ENCODE assay signal across 8 mouse cellular contexts in genomic region chr11:29824474-29825270, GRCm38 (mm10). TPM values are rescaled to one million over a fixed set of nuclear protein-coding genes. Genes with fewer than 3 reads are reported as not detected.
DNase-seq lines count a peak whose midpoint lies in the region; ATAC-seq and TF ChIP-seq lines count a peak whose summit lies in the region.
"Not testable (repeated sequence)": the region's sequence is repeated elsewhere in the genome, so short reads cannot be mapped to it uniquely, and the experiment has no call there.
"Had no signal": no experiment of that assay in that cellular context is flagged by ENCODE, and none has a peak within 500 bp of the region (broad histone marks: within the 10 kb centered on the region; RNA-seq: fewer than 3 reads in every experiment).

No protein-coding gene starts in this region.

- 24% methylated on average over 52 of the region's 62 CpGs for WGBS in forebrain, embryonic 13.5 days
- 8% methylated on average over 56 of the region's 62 CpGs for whole genome bisulfite sequencing in heart, embryonic 13.5 days
- 13% methylated on average over 62 of the region's 62 CpGs for WGBS in intestine, embryonic 15.5 days
- WGBS in limb, embryonic 14.5 days = 12% methylated on average over 23 of the region's 62 CpGs
- 21% methylated on average over 62 of the region's 62 CpGs for WGBS in neural tube, embryonic 12.5 days

- not testable (repeated sequence) for H3K9ac ChIP-seq in forebrain, embryonic 13.5 days; intestine, embryonic 15.5 days; limb, embryonic 14.5 days (ENCODE audit: low read depth, low read length, severe bottlenecking); neural tube, embryonic 12.5 days
- peak overlapping the region; percentile 56 for H3K9ac ChIP-seq in heart, embryonic 13.5 days

- H3K4me1 ChIP-seq in forebrain, embryonic 13.5 days; intestine, embryonic 15.5 days (replicated peaks); limb, embryonic 14.5 days (ENCODE audit: control insufficient read depth, insufficient read depth, low read length); neural tube, embryonic 12.5 days: not testable (repeated sequence)
- peaks cover 27% of the 10 kb centered on the region for H3K4me1 ChIP-seq in heart, embryonic 13.5 days

- TF ChIP-seq POLR2A in limb, embryonic 14.5 days (IDR thresholded peaks at IDR 0.05; ENCODE audit: borderline replicate concordance, extremely low read depth, insufficient read depth, insufficient read length) = not testable (repeated sequence)

- peak; percentile 54; the same call in 1 of the 2 replicates for ATAC-seq in forebrain, embryonic 13.5 days
- peak; percentile 44; the same call in 1 of the 2 replicates for ATAC-seq in heart, embryonic 13.5 days (ENCODE audit: extremely low read depth, insufficient number of reproducible peaks, low FRiP score, low TSS enrichment)
- ATAC-seq in intestine, embryonic 15.5 days = peak; percentile 66
- 0 out of 2 replicates have a peak, but pooled peaks have one; percentile 34 for ATAC-seq in limb, embryonic 14.5 days (ENCODE audit: low FRiP score, low read depth)
- peak; percentile 63; the same call in 1 of the 2 replicates for ATAC-seq in neural tube, embryonic 12.5 days (ENCODE audit: low FRiP score, low read depth)

- H3K4me2 ChIP-seq in forebrain, embryonic 13.5 days = peak overlapping the region; percentile 44
- peak overlapping the region; percentile 77 for H3K4me2 ChIP-seq in heart, embryonic 13.5 days
- peak overlapping the region; percentile 66 for H3K4me2 ChIP-seq in intestine, embryonic 15.5 days (replicated peaks)
- H3K4me2 ChIP-seq in limb, embryonic 14.5 days (replicated peaks; ENCODE audit: low read depth, low read length, severe bottlenecking) = peak overlapping the region; percentile 45
- H3K4me2 ChIP-seq in neural tube, embryonic 12.5 days (replicated peaks) = peak overlapping the region; percentile 42

- not testable (repeated sequence) for H3K27ac ChIP-seq in forebrain, embryonic 13.5 days; heart, embryonic 13.5 days (replicated peaks); intestine, embryonic 15.5 days; limb, embryonic 14.5 days (replicated peaks; ENCODE audit: low read depth, low read length); neural tube, embryonic 12.5 days

- peak; percentile 26 to 34 for DNase-seq in cerebellum, postnatal 10 days
- not testable (repeated sequence) for DNase-seq in limb, embryonic 14.5 days (ENCODE audit: low spot score)
- DNase-seq in lung, postnatal 36 days = peak; percentile 26

- H3K36me3 ChIP-seq in forebrain, embryonic 13.5 days (ENCODE audit: poor library complexity, severe bottlenecking); heart, embryonic 13.5 days; intestine, embryonic 15.5 days; limb, embryonic 14.5 days (ENCODE audit: control insufficient read depth, insufficient read depth, low read length); neural tube, embryonic 12.5 days: not testable (repeated sequence)

- 0 out of 2 replicates have a peak overlapping the region, but pooled peaks have one; percentile 4 for H3K4me3 ChIP-seq in forebrain, embryonic 13.5 days
- H3K4me3 ChIP-seq in heart, embryonic 13.5 days = peak overlapping the region; percentile 47
- peak overlapping the region; percentile 24 for H3K4me3 ChIP-seq in intestine, embryonic 15.5 days (replicated peaks)
- H3K4me3 ChIP-seq in limb, embryonic 14.5 days (replicated peaks; ENCODE audit: low read length) = peak overlapping the region; percentile 26
- H3K4me3 ChIP-seq in neural tube, embryonic 12.5 days = 0 out of 2 replicates have a peak overlapping the region, but pooled peaks have one; percentile 1

- H3K27me3 ChIP-seq in forebrain, embryonic 13.5 days = peaks cover 19% of the 10 kb centered on the region
- peaks cover 23% of the 10 kb centered on the region for H3K27me3 ChIP-seq in heart, embryonic 13.5 days (replicated peaks)
- H3K27me3 ChIP-seq in intestine, embryonic 15.5 days (replicated peaks) = not testable (repeated sequence)
- 0 out of 2 replicates have a peak, but pooled peaks cover 18% of the 10 kb centered on the region for H3K27me3 ChIP-seq in limb, embryonic 14.5 days (ENCODE audit: control insufficient read depth, insufficient read depth, low read length)
- H3K27me3 ChIP-seq in neural tube, embryonic 12.5 days (replicated peaks) = peaks cover 20% of the 10 kb centered on the region

- not testable (repeated sequence) for H3K9me3 ChIP-seq in forebrain, embryonic 13.5 days (replicated peaks); heart, embryonic 13.5 days; intestine, embryonic 15.5 days; limb, embryonic 14.5 days (ENCODE audit: control insufficient read depth, low read length); neural tube, embryonic 12.5 days

RNA-seq across cellular contexts. Expression of gene 4931440F15Rik, which starts 0.8 kb away (rescaled TPM):
- 0.28 and 0.30 TPM in 2 replicates for polyA plus RNA-seq in forebrain, embryonic 13.5 days (2015; fragmentation: Nextera tagmentation; extraction: Ambion mirVana)
- 0.19 and 0.23 TPM in 2 replicates for polyA plus RNA-seq in heart, embryonic 13.5 days (2015; fragmentation: Nextera tagmentation; extraction: Ambion mirVana)
- polyA plus RNA-seq in intestine, embryonic 15.5 days (2015; fragmentation: Nextera tagmentation; extraction: Ambion mirVana) = 0.06 and 0.10 TPM in 2 replicates
- 0.09 and 0.13 TPM in 2 replicates for polyA plus RNA-seq in limb, embryonic 14.5 days (2012; rRNA removed)
- 0.22 and 0.28 TPM in 2 replicates for polyA plus RNA-seq in limb, embryonic 14.5 days (2014; fragmentation: Nextera tagmentation; extraction: Ambion mirVana)
- polyA plus RNA-seq in neural tube, embryonic 12.5 days (2016; fragmentation: Nextera tagmentation; extraction: Ambion mirVana) = 0.33 and 0.38 TPM in 2 replicates
- polyA plus RNA-seq: activated CD4-positive, CD25-positive, alpha-beta regulatory T cell, adult 4 months had no signal
